Mouse (Mus musculus): ENCODE measurements around the gene Atp8b4.

GRCm38 (mm10) chr2:126467790-126468189, 32.7 kb downstream of the Atp8b4 start:
- TF ChIP-seq CTCF (conservative IDR thresholded peaks at IDR 0.05; ENCODE audit: insufficient read depth, insufficient read length, low read depth, low read length) (no peak), POLR2A (IDR thresholded peaks at IDR 0.05; ENCODE audit: low read depth, low read length) (no peak)

All from kidney, adult 2 months (tissue).